Mouse (Mus musculus) monocyte, adult 2 months (primary cell): ENCODE results near the gene Kif14.

Source experiments
- DNase-seq, 2 experiments: peaks; one replicate each; pipeline ENCODE4 v3.0.0; 2022; ENCODE audit warnings: low spot score in 2 of 2, low read depth in 1 of 2

Kif14 gene

GRCm38 (mm10) chr1:136466143-136466811 is at the start of gene Kif14:
Kif14 (plus strand) TSS chr1:136466343.
- DNase-seq, result peak; percentile 81 to 86

GRCm38 (mm10) chr1:136418393-136418792 is 47.8 kb upstream of the Kif14 start:
- no peak for DNase-seq

GRCm38 (mm10) chr1:136427166-136427969 is 38.8 kb upstream of the Kif14 start:
- no peak for DNase-seq

- no peak for DNase-seq
Measured at GRCm38 (mm10) chr1:136428981-136429380, 37.2 kb upstream of the Kif14 start.

- no peak for DNase-seq
Measured at GRCm38 (mm10) chr1:136430126-136430818, 35.9 kb upstream of the Kif14 start.

GRCm38 (mm10) chr1:136440741-136441140 is 25.4 kb upstream of the Kif14 start:
- DNase-seq, result no peak

- no peak for DNase-seq
Measured at GRCm38 (mm10) chr1:136442809-136443208, 23.3 kb upstream of the Kif14 start.

- DNase-seq, result no peak
Measured at GRCm38 (mm10) chr1:136444555-136445255, 21.4 kb upstream of the Kif14 start.

GRCm38 (mm10) chr1:136446933-136447332 is 19.2 kb upstream of the Kif14 start:
- DNase-seq, result no peak

- DNase-seq, result no peak
Measured at GRCm38 (mm10) chr1:136447338-136447737, 18.8 kb upstream of the Kif14 start.

GRCm38 (mm10) chr1:136449541-136449940 is 16.6 kb upstream of the Kif14 start:
- no peak for DNase-seq

- DNase-seq, result no peak
Measured at GRCm38 (mm10) chr1:136450206-136450605, 15.9 kb upstream of the Kif14 start.

GRCm38 (mm10) chr1:136452421-136452820 is 13.7 kb upstream of the Kif14 start:
- no peak for DNase-seq

- no peak for DNase-seq
Measured at GRCm38 (mm10) chr1:136455756-136456585, 10.2 kb upstream of the Kif14 start.

- DNase-seq, result no peak
Measured at GRCm38 (mm10) chr1:136456741-136457140, 9.4 kb upstream of the Kif14 start.

GRCm38 (mm10) chr1:136457403-136457802 is 8.7 kb upstream of the Kif14 start:
- DNase-seq, result no peak

- DNase-seq, result no peak
Measured at GRCm38 (mm10) chr1:136458691-136459245, 7.4 kb upstream of the Kif14 start.

GRCm38 (mm10) chr1:136462443-136462842 is 3.7 kb upstream of the Kif14 start:
- DNase-seq, result no peak

GRCm38 (mm10) chr1:136465168-136465567 is 975 bp upstream of the Kif14 start:
- no peak for DNase-seq

GRCm38 (mm10) chr1:136469408-136469807 is 3.3 kb downstream of the Kif14 start:
- DNase-seq, result no peak
